Mouse (Mus musculus) hindbrain, embryonic 14.5 days (tissue): ENCODE measurements around the gene Plekhj1. TPM values are rescaled to one million over a fixed set of nuclear protein-coding genes. Genes with fewer than 3 reads are reported as not detected.

ENCODE experiments used
- ATAC-seq: fragments of 200-750 bp; cut with Nextera tagmentation; 2 replicates; pipeline ENCODE4 v1.8.0; 2017; ENCODE audit warnings: moderate number of reproducible peaks, mild to moderate bottlenecking, moderate TSS enrichment, moderate library complexity; ENCODE audit not compliant: low FRiP score
- DNase-seq: peaks from one replicate; pipeline ENCODE4 v3.0.0-alpha.2; 2015; ENCODE audit warnings: low spot score
- H3K27ac ChIP-seq: fragments of 300-500 bp; sonication (generic); 2 replicates; pipeline ENCODE4 v1.5.1; 2014; ENCODE audit warnings: mild to moderate bottlenecking, moderate library complexity
- H3K27me3 ChIP-seq: fragments of 300-500 bp; sonication (generic); 2 replicates; pipeline ENCODE4 v1.6.1; 2014; ENCODE audit warnings: mild to moderate bottlenecking, low read length, mixed read lengths; ENCODE audit not compliant: control insufficient read depth, insufficient read depth
- H3K36me3 ChIP-seq: fragments of 300-500 bp; sonication (generic); replicated peaks from 2 replicates; pipeline ENCODE4 v1.6.1; 2014; ENCODE audit not compliant: control insufficient read depth, insufficient read depth
- H3K4me1 ChIP-seq: fragments of 300-500 bp; sonication (generic); replicated peaks from 2 replicates; pipeline ENCODE4 v1.6.1; 2014; ENCODE audit warnings: antibody characterized with exemption, low read length, mixed read lengths; ENCODE audit not compliant: control insufficient read depth, insufficient read depth
- H3K4me2 ChIP-seq: fragments of 300-500 bp; sonication (generic); replicated peaks from 2 replicates; pipeline ENCODE4 v1.6.1; 2014; ENCODE audit warnings: mild to moderate bottlenecking, moderate library complexity
- H3K4me3 ChIP-seq: fragments of 300-500 bp; sonication (generic); replicated peaks from 2 replicates; pipeline ENCODE4 v1.5.1; 2014; ENCODE audit warnings: mild to moderate bottlenecking, low read length
- H3K9ac ChIP-seq: fragments of 300-500 bp; sonication (generic); 2 replicates; pipeline ENCODE4 v1.6.1; 2014
- H3K9me3 ChIP-seq: fragments of 300-500 bp; sonication (generic); 2 replicates; pipeline ENCODE4 v1.6.1; 2016; ENCODE audit warnings: low read length; ENCODE audit not compliant: control insufficient read depth
- WGBS: fragments of 180-500 bp; shearing (Covaris S2); extraction: QIAGEN DNeasy Blood & Tissue Kit; methylation state at CpG from one replicate; pipeline ENCODE4 v1.1.7; 2014; 5-methylcytosine and 5-hydroxymethylcytosine counted together
- polyA plus RNA-seq: library from polyadenylated mRNA; unstranded; fragments of >200 nt; fragmentation: Nextera tagmentation; extraction: Ambion mirVana; gene quantifications from 2 replicates; pipeline ENCODE4 v1.2.1, GENCODE M21; 2014

Plekhj1 gene
- 117 and 123 TPM in 2 replicates for polyA plus RNA-seq

DNA sequence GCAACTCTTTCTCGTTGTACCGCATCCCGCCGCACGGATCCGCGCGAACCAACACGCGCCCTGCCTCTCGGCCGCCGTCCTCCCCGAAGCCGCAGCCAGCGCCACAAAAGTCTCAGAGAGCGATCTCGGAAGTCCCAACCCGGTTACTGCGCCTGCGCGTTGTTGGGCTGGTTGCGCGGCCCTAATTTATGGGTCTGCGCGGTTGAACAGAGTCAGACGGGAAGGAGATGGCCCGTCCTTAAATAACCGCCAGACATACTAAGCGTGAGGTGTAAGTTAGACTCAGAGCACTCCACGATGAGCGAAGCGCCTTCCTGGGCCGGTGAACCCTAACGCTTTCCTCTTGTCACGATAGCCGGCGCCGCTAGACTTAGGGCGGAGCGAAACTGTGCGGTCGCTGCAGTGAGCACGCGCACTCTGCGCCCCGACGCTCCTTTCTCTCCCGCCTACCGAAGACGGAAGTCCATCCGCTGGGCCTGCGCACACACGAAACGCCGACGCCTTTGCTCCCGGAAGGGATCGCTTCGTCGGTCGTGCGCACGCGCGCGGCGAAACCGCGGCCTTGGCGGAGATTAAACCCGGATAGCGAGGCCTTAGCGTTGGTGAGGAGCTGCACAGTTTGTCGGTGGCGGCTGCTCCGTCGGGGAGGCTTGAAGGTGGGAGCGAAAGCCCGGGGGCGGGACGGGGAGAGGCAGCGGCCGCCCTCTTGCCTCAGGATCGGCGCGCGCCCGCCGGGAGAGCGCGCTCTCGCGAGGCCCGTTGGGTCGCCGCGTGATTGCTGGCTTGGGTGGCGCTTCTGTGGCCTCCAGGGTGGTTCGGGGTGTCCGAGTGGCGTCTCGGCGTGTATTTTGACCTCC, at the start of gene Plekhj1, which contains the start of gene Sf3a2:
TSS of gene Plekhj1 (minus strand) at position 477 of the 857 bp plus-strand sequence.
TSS of gene Sf3a2 (plus strand) at position 49 of the 857 bp plus-strand sequence.
- under 1% methylated on average over 101 of the region's 104 CpGs for WGBS
- H3K9me3 ChIP-seq, result no peaks in the 10 kb centered on the region
- peak within 1 kb of the TSS; percentile 96 for H3K4me3 ChIP-seq
- H3K4me1 ChIP-seq, result peaks cover 20% of the 10 kb centered on the region
- peak within 1 kb of the TSS; percentile 98 for H3K4me2 ChIP-seq
- H3K9ac ChIP-seq, result peak within 1 kb of the TSS; percentile 97
- DNase-seq (peak; percentile 96), ATAC-seq (peak; percentile 93)
- H3K27ac ChIP-seq, result peak within 1 kb of the TSS; percentile 98
- no peaks in the 10 kb centered on the region for H3K27me3 ChIP-seq
- H3K36me3 ChIP-seq, result peaks cover 63% of the 10 kb centered on the region

- H3K4me3 ChIP-seq, result no peak overlapping the region
- H3K9me3 ChIP-seq, result no peaks in the 10 kb centered on the region
- WGBS, result 83% methylated on average over 12 of the region's 12 CpGs
- no peak overlapping the region for H3K4me2 ChIP-seq
- peaks cover 33% of the 10 kb centered on the region for H3K27me3 ChIP-seq
- peaks cover 5% of the 10 kb centered on the region; the same call in 1 of the 2 replicates for H3K4me1 ChIP-seq
- no peak overlapping the region for H3K9ac ChIP-seq
- H3K27ac ChIP-seq, result no peak overlapping the region
- DNase-seq, result no peak
- ATAC-seq, result no peak
- H3K36me3 ChIP-seq, result no peaks in the 10 kb centered on the region; the same call in 1 of the 2 replicates
Measured at GRCm38 (mm10) chr10:80845732-80846131, 47.3 kb upstream of the Plekhj1 start.

DNA sequence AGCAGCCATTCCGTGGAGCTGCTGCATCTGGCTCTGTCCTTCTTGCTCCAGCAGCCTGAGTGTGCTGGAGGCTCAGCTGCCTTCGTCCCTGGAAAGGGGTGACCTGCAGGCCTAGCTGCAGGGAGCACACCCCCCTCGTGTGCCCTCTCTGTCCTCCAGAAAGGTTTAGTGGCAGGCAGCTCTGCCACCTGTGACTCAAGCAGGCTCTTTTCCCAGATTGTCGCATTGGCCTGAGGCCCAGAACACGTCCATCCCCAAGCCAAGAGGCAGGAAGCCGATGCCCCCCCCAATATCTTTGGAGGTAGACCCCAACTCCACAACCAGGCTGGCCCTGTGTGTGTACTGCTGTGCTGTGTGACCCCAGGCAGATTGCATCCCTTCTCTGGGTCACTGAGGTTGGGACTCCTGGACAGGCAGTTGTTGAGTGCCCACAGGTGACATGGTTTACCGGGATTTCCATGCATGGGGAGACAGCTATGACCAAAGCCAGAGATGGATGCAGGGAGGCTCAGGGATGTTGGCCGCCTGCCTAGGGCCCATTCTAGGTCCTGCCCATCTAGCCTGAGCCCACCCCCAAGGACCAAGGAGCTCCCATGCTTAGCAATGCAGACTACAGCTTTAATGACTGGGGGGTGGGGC, 46.7 kb upstream of the Plekhj1 start:
- no peak overlapping the region for H3K4me2 ChIP-seq
- H3K4me1 ChIP-seq, result peaks cover 5% of the 10 kb centered on the region; the same call in 1 of the 2 replicates
- H3K27me3 ChIP-seq, result peaks cover 33% of the 10 kb centered on the region
- no peak overlapping the region for H3K27ac ChIP-seq
- no peak overlapping the region for H3K4me3 ChIP-seq
- ATAC-seq, result no peak
- no peaks in the 10 kb centered on the region for H3K9me3 ChIP-seq
- WGBS, result 65% methylated on average over 8 of the region's 8 CpGs
- no peaks in the 10 kb centered on the region; the same call in 1 of the 2 replicates for H3K36me3 ChIP-seq
- DNase-seq, result no peak
- H3K9ac ChIP-seq, result no peak overlapping the region

GRCm38 (mm10) chr10:80843931-80844547, 45.6 kb upstream of the Plekhj1 start, which contains the start of gene Lingo3:
TSS of gene Lingo3 (minus strand) at chr10:80844039.
- H3K27me3 ChIP-seq, result peaks cover 33% of the 10 kb centered on the region
- H3K9me3 ChIP-seq, result no peaks in the 10 kb centered on the region
- DNase-seq (peak; percentile 70), ATAC-seq (peak; percentile 44; the same call in 1 of the 2 replicates)
- H3K9ac ChIP-seq, result peak within 1 kb of the TSS; percentile 75
- no peaks in the 10 kb centered on the region for H3K36me3 ChIP-seq
- peak within 1 kb of the TSS; percentile 88 for H3K4me2 ChIP-seq
- 4% methylated on average over 36 of the region's 51 CpGs for WGBS
- H3K4me3 ChIP-seq, result peak within 1 kb of the TSS; percentile 56
- H3K4me1 ChIP-seq, result peaks cover 5% of the 10 kb centered on the region; the same call in 1 of the 2 replicates
- H3K27ac ChIP-seq, result no peak within 1 kb of the TSS

GRCm38 (mm10) chr10:80843087-80843930, 44.9 kb upstream of the Plekhj1 start:
- Histone ChIP-seq H3K9ac (peak overlapping the region; percentile 75), H3K27me3 (peaks cover 33% of the 10 kb centered on the region), H3K4me1 (peaks cover 5% of the 10 kb centered on the region; the same call in 1 of the 2 replicates), H3K9me3 (no peaks in the 10 kb centered on the region), H3K4me2 (peak overlapping the region; percentile 88), H3K4me3 (peak overlapping the region; percentile 56), H3K27ac (no peak overlapping the region), H3K36me3 (no peaks in the 10 kb centered on the region)
- 9% methylated on average over 28 of the region's 32 CpGs for WGBS
- no peak for ATAC-seq
- no peak for DNase-seq

GRCm38 (mm10) chr10:80842334-80842733, 43.9 kb upstream of the Plekhj1 start:
- Histone ChIP-seq H3K27ac (no peak overlapping the region), H3K9ac (no peak overlapping the region), H3K4me3 (no peak overlapping the region), H3K4me1 (peaks cover 5% of the 10 kb centered on the region; the same call in 1 of the 2 replicates), H3K9me3 (no peaks in the 10 kb centered on the region), H3K27me3 (peaks cover 37% of the 10 kb centered on the region), H3K4me2 (no peak overlapping the region), H3K36me3 (no peaks in the 10 kb centered on the region)
- 84% methylated on average over 15 of the region's 15 CpGs for WGBS
- no peak for DNase-seq
- ATAC-seq, result no peak

DNA sequence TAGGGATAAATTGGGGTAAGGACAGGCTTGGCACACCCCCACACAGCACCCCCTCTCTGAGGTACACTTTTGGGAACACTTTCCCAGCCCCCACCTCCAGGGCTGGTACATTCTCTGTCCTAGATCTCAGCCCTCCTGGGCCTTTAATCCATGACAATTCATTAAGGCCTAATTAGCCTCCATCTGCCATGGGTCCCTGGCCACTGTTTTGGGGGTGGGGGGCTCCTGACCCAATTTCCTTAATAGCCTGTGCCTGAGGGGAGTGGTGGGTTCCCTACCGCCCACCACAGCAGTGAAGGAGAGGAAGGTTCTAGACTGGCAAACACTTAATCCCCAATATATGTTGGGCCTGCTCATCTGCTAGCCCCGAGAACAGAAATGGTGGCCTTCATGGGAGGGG, 43.3 kb upstream of the Plekhj1 start:
- Histone ChIP-seq H3K9me3 (no peaks in the 10 kb centered on the region), H3K36me3 (no peaks in the 10 kb centered on the region), H3K4me3 (no peak overlapping the region), H3K27me3 (peaks cover 37% of the 10 kb centered on the region), H3K27ac (no peak overlapping the region), H3K9ac (no peak overlapping the region), H3K4me1 (peaks cover 5% of the 10 kb centered on the region; the same call in 1 of the 2 replicates), H3K4me2 (no peak overlapping the region)
- ATAC-seq (peak; percentile 14; the same call in 1 of the 2 replicates), DNase-seq (no peak)
- 71% methylated on average over 2 of the region's 2 CpGs for WGBS

DNA sequence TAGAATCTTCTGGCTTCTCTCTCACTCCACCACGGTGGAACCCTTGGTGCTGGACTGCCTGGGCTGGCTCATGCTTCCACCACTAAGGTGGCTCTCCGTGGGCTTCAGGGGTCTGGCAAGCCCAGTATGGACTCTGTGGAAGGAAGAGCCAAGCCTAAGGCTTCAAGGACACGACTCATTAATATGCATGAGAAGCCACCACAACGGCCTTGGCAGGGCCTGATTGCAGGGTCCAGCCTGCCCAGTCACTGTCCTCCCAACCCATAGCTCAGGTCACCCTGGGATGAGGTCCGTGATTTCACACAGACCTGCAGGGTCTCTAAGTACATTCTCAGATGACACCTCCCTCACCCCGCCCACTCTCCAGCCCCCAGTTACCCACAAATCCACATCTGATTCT, 41.4 kb upstream of the Plekhj1 start:
- Histone ChIP-seq H3K4me1 (peaks cover 5% of the 10 kb centered on the region; the same call in 1 of the 2 replicates), H3K9ac (no peak overlapping the region), H3K27ac (no peak overlapping the region), H3K4me2 (no peak overlapping the region), H3K4me3 (no peak overlapping the region), H3K36me3 (0 out of 2 replicates have a peak, but pooled peaks cover 6% of the 10 kb centered on the region), H3K27me3 (peaks cover 43% of the 10 kb centered on the region), H3K9me3 (no peaks in the 10 kb centered on the region)
- 57% methylated on average over 6 of the region's 6 CpGs for WGBS
- ATAC-seq, result no peak
- DNase-seq, result no peak
